Mouse (Mus musculus): ENCODE measurements around the gene Sntb2. TPM values are rescaled to one million over a fixed set of nuclear protein-coding genes. Genes with fewer than 3 reads are reported as not detected.

Sntb2 gene
- 7.0 and 9.8 TPM in 2 replicates for polyA plus RNA-seq (2015; fragmentation: Nextera tagmentation; extraction: Ambion mirVana)

DNA sequence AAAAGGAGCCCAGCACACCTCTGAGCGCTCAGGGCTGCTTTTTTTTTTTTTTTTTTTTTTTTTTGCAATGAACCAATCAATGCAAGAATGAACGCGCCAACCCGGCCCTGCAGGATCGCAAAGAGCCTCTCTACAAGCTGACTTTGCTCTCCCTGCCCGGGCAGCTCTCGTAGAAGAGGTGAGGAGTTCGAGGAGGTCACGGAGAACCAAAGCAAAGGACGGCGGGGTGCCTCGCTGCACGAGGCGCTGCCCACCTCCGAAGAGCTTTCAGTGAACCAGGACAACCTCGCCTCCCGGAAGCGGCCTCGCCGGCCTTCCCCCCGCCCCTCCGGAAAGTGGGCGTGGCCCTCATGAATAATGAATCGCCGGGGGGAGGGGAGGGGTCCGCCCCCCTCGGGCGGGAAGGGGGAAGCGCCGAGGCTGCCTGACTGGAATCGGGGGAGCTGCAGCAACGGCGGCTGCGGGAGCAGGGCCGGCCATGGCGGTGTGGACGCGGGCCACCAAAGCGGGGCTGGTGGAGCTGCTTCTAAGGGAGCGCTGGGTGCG, at the start of gene Sntb2:
Gene Sntb2 (plus strand): TSS at position 427 of the 546 bp plus-strand sequence.

DNA sequence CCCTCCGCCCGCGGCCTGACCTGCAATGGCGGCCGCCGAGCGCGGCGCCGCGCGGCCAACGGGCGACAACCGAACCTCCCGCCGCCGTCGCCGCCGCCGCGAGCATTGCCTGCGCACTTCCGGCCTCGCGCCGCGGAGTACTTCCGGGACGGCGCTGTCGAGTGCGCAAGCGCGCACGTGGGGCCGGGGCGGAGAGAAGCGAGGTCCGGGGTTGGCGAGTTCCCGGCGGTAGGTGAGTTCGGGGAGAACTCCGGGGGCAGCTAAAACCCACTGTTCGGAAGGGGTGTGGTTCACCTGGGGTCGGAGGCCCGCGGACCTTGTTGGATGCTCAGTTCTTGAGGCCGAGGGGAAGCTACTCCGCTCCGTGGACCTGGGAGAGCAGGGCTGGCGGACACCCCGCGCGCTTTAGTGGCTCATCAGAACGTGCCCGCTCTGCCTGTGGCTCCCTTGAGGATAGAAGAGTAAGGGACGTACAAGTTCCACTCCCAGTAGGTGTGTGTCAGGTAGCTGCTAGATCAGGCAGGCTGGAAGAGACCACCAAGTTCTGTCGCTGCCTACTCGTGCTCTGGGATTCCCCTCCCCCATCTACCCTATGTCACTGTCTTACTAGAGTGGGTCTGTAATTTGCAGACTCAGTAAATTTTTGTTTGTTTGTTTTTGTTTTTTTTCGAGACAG, 41.9 kb upstream of the Sntb2 start, which contains the start of gene Utp4:
Gene Utp4 (plus strand): TSS at position 156 of the 676 bp plus-strand sequence.

DNA sequence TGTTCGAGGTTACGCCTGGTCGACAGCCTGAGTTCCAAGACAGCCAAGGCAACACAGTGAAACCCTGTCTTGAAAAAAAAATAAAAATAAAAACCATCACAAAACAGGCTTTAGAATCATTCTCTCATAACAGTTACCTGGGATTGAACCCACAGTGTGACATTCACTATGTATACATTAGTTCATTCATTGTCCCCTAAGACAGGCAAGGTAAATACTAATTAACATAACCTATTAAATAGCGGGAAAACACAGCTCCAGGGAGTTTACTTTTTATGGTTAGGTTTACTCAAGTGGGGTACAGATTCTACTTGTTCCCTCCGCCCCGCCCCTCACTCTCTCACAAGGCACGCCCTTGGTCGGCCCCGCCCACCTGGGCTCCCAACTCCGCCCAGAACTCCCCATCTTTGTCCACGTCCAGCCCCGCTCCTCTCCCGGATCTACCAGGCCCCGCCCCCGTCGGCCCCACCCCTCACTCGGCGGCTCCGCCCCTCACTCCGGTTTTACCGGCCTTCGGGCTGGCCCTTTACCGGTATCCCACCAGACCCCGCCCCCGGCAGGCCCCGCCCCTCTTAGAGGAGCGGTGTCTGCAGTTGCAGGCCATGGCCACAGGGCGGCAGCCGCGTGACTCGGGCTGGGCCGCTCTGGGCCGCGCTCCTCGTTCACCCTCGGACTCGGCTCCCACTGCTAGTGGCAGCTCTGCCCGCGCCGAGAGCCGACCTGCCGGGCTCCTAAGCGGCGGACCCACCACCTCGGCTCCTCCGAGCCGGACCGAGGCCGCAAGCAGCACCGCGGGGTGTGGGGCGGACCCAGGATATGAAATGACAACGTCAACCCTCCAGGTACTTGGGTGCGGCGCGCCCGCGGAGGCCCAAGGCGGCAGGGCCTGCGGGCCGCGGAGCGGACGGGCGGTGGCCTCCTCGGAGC, 95.4 kb downstream of the Sntb2 start, which contains the start of gene Vps4a:
Gene Vps4a (plus strand): TSS at position 573 of the 927 bp plus-strand sequence.

DNA sequence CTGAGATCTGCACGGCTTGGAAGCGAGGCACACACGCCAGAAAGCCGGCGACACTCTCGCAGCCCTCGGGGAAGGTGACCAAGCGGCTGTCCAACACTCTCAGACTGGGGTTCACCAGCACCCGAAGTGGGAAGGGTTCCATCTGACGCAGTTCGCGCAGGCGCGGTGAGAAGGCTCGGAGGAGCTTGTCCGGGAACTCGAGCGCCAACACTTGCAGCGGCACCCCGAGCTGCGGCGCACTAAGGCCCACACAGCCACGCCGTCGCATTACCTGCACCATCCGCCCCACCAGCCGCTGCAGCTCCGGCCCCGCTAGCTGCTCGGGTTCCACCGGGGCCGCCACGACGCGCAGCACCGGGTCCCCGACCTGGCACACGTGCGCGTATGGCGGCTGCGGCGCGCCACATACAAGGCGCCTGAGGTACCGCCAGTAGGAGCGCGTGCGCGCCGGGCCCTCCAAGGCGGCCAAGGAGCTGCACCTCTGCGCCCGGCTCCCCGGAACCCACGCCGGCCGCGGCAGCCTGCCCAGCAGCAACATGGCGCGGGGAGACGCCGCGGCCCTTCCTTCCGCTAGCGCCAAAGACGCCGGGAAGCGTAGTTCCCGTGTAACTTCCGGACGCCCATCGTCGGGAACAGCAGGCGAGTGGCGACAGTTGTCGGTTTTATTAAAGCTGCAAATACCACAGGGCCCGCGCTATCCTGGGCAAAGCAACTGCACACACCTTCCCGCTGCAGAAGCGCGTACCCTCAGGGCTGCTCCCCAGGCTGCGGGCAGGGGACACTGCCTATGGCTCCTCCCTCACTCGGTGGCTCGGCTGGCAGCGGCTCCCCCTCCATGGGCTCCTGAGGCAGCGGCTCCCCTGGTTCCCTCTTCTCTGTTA, 112.8 kb downstream of the Sntb2 start, which contains the start of gene Pdf:
Gene Pdf (minus strand): TSS at position 554 of the 881 bp plus-strand sequence.

DNA sequence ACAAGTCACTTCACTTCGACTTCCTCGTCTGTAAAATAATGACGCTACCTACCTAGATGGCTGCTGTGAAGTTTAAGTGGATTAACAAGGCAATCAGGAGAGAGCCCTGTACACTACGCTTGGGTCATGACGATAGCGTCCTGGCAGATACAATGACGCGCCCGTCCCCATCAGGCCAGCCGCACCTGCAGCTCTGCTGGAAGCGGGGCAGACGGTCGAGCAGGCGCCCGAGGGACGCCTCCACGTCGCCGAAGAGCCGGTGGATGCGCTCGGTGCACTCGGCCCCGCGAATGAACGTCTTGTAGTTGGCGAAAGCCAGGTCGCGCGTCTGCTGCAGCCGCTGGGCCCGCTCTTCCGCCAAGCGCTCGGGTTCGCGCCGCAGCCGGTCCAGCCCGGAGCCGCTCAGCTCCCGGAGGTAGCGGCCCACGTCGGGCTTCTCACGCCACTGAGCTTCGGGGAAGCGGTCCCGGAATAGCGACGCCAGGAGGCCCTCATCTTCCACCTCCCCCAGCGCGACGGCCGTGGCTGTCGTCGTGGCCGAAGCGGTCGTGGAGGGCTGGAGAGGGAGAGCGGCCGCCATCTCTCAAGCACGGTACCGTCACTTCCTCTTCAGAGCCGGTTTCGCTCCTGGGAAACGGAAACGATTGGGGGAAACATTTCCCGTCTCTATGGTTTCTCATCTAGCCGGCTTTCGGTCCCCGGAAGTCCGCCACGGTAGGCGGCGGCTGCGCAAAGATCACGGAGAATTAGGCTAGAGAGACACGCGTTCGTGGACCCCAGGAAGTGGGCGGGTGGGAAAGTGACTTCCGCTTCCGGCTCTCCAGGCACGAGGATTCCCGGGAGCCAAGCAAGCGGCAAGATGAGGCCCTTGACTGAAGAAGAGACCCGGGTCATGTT, 120.8 kb downstream of the Sntb2 start, which contains the start of the genes Cog8 and Nip7:
Gene Cog8 (minus strand): TSS at position 614 of the 897 bp plus-strand sequence.
Gene Nip7 (plus strand): TSS at position 802 of the 897 bp plus-strand sequence.

DNA sequence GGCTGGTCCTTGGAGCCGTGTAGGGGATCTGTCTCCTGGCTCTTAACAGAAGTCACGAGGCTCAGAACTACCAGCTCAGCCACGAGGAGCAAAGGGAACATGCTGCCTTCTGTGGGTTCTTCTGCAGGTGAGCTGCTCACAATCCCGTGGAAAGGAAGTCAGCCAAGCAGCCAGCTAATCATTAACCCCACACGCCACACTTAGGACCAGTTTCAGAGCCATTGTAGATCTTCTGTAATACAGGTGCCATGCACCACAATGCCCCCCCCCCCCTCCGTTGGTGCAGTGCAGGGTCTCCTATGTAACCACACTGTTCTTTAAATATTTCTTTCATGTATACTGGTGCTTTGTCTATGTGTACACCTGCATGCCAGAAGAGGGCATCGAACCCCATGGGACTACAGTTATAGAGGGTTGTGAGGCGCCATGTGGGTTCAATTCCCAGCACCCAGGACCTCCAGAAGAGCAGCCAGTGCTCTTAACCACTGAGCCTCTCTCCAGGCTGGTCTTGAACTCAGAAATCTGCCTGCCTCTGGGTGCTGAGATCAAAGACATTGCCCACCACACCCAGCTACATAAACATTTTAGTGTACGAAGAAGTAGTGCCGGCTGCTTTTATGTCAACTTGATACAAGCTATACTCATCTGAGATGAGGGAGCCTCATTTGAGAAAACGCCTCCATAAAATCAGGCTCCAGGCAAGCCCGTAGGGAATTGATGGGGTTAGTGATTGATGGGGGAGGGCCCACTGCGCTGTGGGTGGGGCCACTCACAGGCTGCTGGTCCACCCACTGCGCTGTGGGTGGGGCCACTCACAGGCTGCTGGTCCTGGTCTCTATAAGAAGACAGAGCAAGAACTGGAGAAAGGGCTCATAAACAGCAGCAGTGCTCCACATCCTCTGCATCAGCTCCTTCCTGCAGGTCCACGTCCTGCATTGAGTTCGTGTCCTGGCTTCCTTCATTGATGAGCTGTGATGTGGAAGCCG, 130.3 kb downstream of the Sntb2 start, which contains the start of gene Tmed6:
Gene Tmed6 (minus strand): TSS at position 134 of the 986 bp plus-strand sequence.

Other genes with a start within 250 kb of the Sntb2 start
- 0.11 and 0.12 TPM in 2 replicates for gene Has3, start 65.5 kb upstream of the Sntb2 start, polyA plus RNA-seq (2015; fragmentation: Nextera tagmentation; extraction: Ambion mirVana)
- 41.9 and 43.2 TPM in 2 replicates for gene Utp4, start 42.1 kb upstream of the Sntb2 start, polyA plus RNA-seq (2015; fragmentation: Nextera tagmentation; extraction: Ambion mirVana)
- gene Vps4a, start 95.5 kb downstream of the Sntb2 start, polyA plus RNA-seq (2015; fragmentation: Nextera tagmentation; extraction: Ambion mirVana): 30.2 and 31.6 TPM in 2 replicates
- gene Pdf, start 112.9 kb downstream of the Sntb2 start, polyA plus RNA-seq (2015; fragmentation: Nextera tagmentation; extraction: Ambion mirVana): 15.6 and 20.7 TPM in 2 replicates
- 16.4 and 18.0 TPM in 2 replicates for gene Cog8, start 120.9 kb downstream of the Sntb2 start, polyA plus RNA-seq (2015; fragmentation: Nextera tagmentation; extraction: Ambion mirVana)
- gene Nip7, start 121.1 kb downstream of the Sntb2 start, polyA plus RNA-seq (2015; fragmentation: Nextera tagmentation; extraction: Ambion mirVana): 54.8 and 56.4 TPM in 2 replicates
- gene Tmed6, start 129.9 kb downstream of the Sntb2 start, polyA plus RNA-seq (2015; fragmentation: Nextera tagmentation; extraction: Ambion mirVana): 0.15 and 1.6 TPM in 2 replicates
- gene Terf2, start 160.8 kb downstream of the Sntb2 start, polyA plus RNA-seq (2015; fragmentation: Nextera tagmentation; extraction: Ambion mirVana): 14.7 and 15.3 TPM in 2 replicates
- gene Cyb5b, start 214.9 kb downstream of the Sntb2 start, polyA plus RNA-seq (2015; fragmentation: Nextera tagmentation; extraction: Ambion mirVana): 19.3 and 19.4 TPM in 2 replicates

Measured in spleen, postnatal 0 days (tissue).